Mouse (Mus musculus): Measurements from ENCODE around the gene Zfp472. TPM values are rescaled to one million over a fixed set of nuclear protein-coding genes. Genes with fewer than 3 reads are reported as not detected.
A peak's percentile ranks its signal among the peaks of the same experiment; 100 is the strongest.

The Zfp472 gene
- polyA plus RNA-seq (2012; rRNA removed), result 0.18 and 0.25 TPM in 2 replicates

- peaks cover 9% of the 10 kb centered on the region for H3K4me1 ChIP-seq (ENCODE audit: control insufficient read depth, insufficient read depth, insufficient read length, low read length)
- H3K27ac ChIP-seq (ENCODE audit: insufficient read depth, low read depth, low read length), result peak within 1 kb of the TSS; percentile 86
- peak within 1 kb of the TSS; percentile 92 for H3K4me3 ChIP-seq (ENCODE audit: low read depth, low read length)
- no peaks in the 10 kb centered on the region for H3K27me3 ChIP-seq (ENCODE audit: control insufficient read depth, insufficient read depth, low read length)
- TF ChIP-seq CTCF (IDR thresholded peaks at IDR 0.05; ENCODE audit: extremely low read depth, insufficient read length, insufficient replicate concordance, low read depth, low read length) (no peak), POLR2A (IDR thresholded peaks at IDR 0.05; ENCODE audit: low read depth, low read length) (peak; percentile 48; the same call in 1 of the 2 replicates)
- H3K36me3 ChIP-seq (ENCODE audit: control insufficient read depth, insufficient read depth, low read length), result no peaks in the 10 kb centered on the region
- under 1% methylated on average over 33 of the region's 33 CpGs for WGBS
Measured at GRCm38 (mm10) chr17:32965623-32966290, at the start of gene Zfp472. Zfp472 (plus strand) TSS chr17:32965814.

- WGBS, result 29% methylated on average over 1 of the region's 1 CpGs
- peak overlapping the region; percentile 89 for H3K27ac ChIP-seq (ENCODE audit: insufficient read depth, low read depth, low read length)
- no peaks in the 10 kb centered on the region for H3K27me3 ChIP-seq (ENCODE audit: control insufficient read depth, insufficient read depth, low read length)
- TF ChIP-seq POLR2A (IDR thresholded peaks at IDR 0.05; ENCODE audit: low read depth, low read length) (no peak; the same call in 1 of the 2 replicates), CTCF (IDR thresholded peaks at IDR 0.05; ENCODE audit: extremely low read depth, insufficient read length, insufficient replicate concordance, low read depth, low read length) (no peak)
- peaks cover 32% of the 10 kb centered on the region; the same call in 1 of the 2 replicates for H3K4me1 ChIP-seq (ENCODE audit: control insufficient read depth, insufficient read depth, insufficient read length, low read length)
- peak overlapping the region; percentile 59 for H3K4me3 ChIP-seq (ENCODE audit: low read depth, low read length)
- peaks cover 30% of the 10 kb centered on the region for H3K36me3 ChIP-seq (ENCODE audit: control insufficient read depth, insufficient read depth, low read length)
Measured at GRCm38 (mm10) chr17:32916075-32916474, 49.5 kb upstream of the Zfp472 start.

- peaks cover 26% of the 10 kb centered on the region; the same call in 1 of the 2 replicates for H3K4me1 ChIP-seq (ENCODE audit: control insufficient read depth, insufficient read depth, insufficient read length, low read length)
- peaks cover 19% of the 10 kb centered on the region for H3K36me3 ChIP-seq (ENCODE audit: control insufficient read depth, insufficient read depth, low read length)
- 28% methylated on average over 2 of the region's 2 CpGs for WGBS
- no peaks in the 10 kb centered on the region for H3K27me3 ChIP-seq (ENCODE audit: control insufficient read depth, insufficient read depth, low read length)
- TF ChIP-seq POLR2A (IDR thresholded peaks at IDR 0.05; ENCODE audit: low read depth, low read length) (peak; percentile 93; the same call in 1 of the 2 replicates), CTCF (IDR thresholded peaks at IDR 0.05; ENCODE audit: extremely low read depth, insufficient read length, insufficient replicate concordance, low read depth, low read length) (no peak)
- H3K4me3 ChIP-seq (ENCODE audit: low read depth, low read length), result peak within 1 kb of the TSS; percentile 57
- peak within 1 kb of the TSS; percentile 89 for H3K27ac ChIP-seq (ENCODE audit: insufficient read depth, low read depth, low read length)
Measured at GRCm38 (mm10) chr17:32917131-32917530, 48.5 kb upstream of the Zfp472 start, which contains the start of gene Cyp4f14. Cyp4f14 (minus strand) TSS chr17:32917342.

GRCm38 (mm10) chr17:32919123-32919522, 46.5 kb upstream of the Zfp472 start:
- TF ChIP-seq POLR2A (IDR thresholded peaks at IDR 0.05; ENCODE audit: low read depth, low read length), result no peak
- TF ChIP-seq CTCF (IDR thresholded peaks at IDR 0.05; ENCODE audit: extremely low read depth, insufficient read length, insufficient replicate concordance, low read depth, low read length), result no peak
- Histone ChIP-seq H3K27ac (ENCODE audit: insufficient read depth, low read depth, low read length) (peak overlapping the region; percentile 98), H3K36me3 (ENCODE audit: control insufficient read depth, insufficient read depth, low read length) (peaks cover 6% of the 10 kb centered on the region), H3K4me1 (ENCODE audit: control insufficient read depth, insufficient read depth, insufficient read length, low read length) (peaks cover 28% of the 10 kb centered on the region; the same call in 1 of the 2 replicates), H3K4me3 (ENCODE audit: low read depth, low read length) (no peak overlapping the region), H3K27me3 (ENCODE audit: control insufficient read depth, insufficient read depth, low read length) (no peaks in the 10 kb centered on the region)
- 23% methylated on average over 2 of the region's 2 CpGs for WGBS

- no peak overlapping the region for H3K4me3 ChIP-seq (ENCODE audit: low read depth, low read length)
- peak overlapping the region; percentile 79; the same call in 1 of the 2 replicates for H3K27ac ChIP-seq (ENCODE audit: insufficient read depth, low read depth, low read length)
- TF ChIP-seq CTCF (IDR thresholded peaks at IDR 0.05; ENCODE audit: extremely low read depth, insufficient read length, insufficient replicate concordance, low read depth, low read length) (no peak), POLR2A (IDR thresholded peaks at IDR 0.05; ENCODE audit: low read depth, low read length) (no peak)
- peaks cover 47% of the 10 kb centered on the region for H3K4me1 ChIP-seq (ENCODE audit: control insufficient read depth, insufficient read depth, insufficient read length, low read length)
- peaks cover 2% of the 10 kb centered on the region; the same call in 1 of the 2 replicates for H3K36me3 ChIP-seq (ENCODE audit: control insufficient read depth, insufficient read depth, low read length)
- H3K27me3 ChIP-seq (ENCODE audit: control insufficient read depth, insufficient read depth, low read length), result no peaks in the 10 kb centered on the region
- 88% methylated on average over 1 of the region's 1 CpGs for WGBS
Measured at GRCm38 (mm10) chr17:32923681-32924080, 41.9 kb upstream of the Zfp472 start.

- peak overlapping the region; percentile 100 for H3K27ac ChIP-seq (ENCODE audit: insufficient read depth, low read depth, low read length)
- H3K27me3 ChIP-seq (ENCODE audit: control insufficient read depth, insufficient read depth, low read length), result no peaks in the 10 kb centered on the region
- peak; percentile 67 for TF ChIP-seq POLR2A (IDR thresholded peaks at IDR 0.05; ENCODE audit: low read depth, low read length)
- no peak for TF ChIP-seq CTCF (IDR thresholded peaks at IDR 0.05; ENCODE audit: extremely low read depth, insufficient read length, insufficient replicate concordance, low read depth, low read length)
- WGBS, result 10% methylated on average over 32 of the region's 32 CpGs
- peaks cover 2% of the 10 kb centered on the region; the same call in 1 of the 2 replicates for H3K36me3 ChIP-seq (ENCODE audit: control insufficient read depth, insufficient read depth, low read length)
- peak overlapping the region; percentile 67 for H3K4me3 ChIP-seq (ENCODE audit: low read depth, low read length)
- peaks cover 48% of the 10 kb centered on the region for H3K4me1 ChIP-seq (ENCODE audit: control insufficient read depth, insufficient read depth, insufficient read length, low read length)
Measured at GRCm38 (mm10) chr17:32924658-32925312, 40.8 kb upstream of the Zfp472 start.

- 31% methylated on average over 5 of the region's 5 CpGs for WGBS
- no peak overlapping the region for H3K4me3 ChIP-seq (ENCODE audit: low read depth, low read length)
- TF ChIP-seq CTCF (IDR thresholded peaks at IDR 0.05; ENCODE audit: extremely low read depth, insufficient read length, insufficient replicate concordance, low read depth, low read length) (no peak), POLR2A (IDR thresholded peaks at IDR 0.05; ENCODE audit: low read depth, low read length) (no peak)
- peaks cover 2% of the 10 kb centered on the region; the same call in 1 of the 2 replicates for H3K36me3 ChIP-seq (ENCODE audit: control insufficient read depth, insufficient read depth, low read length)
- peak overlapping the region; percentile 96 for H3K27ac ChIP-seq (ENCODE audit: insufficient read depth, low read depth, low read length)
- peaks cover 46% of the 10 kb centered on the region for H3K4me1 ChIP-seq (ENCODE audit: control insufficient read depth, insufficient read depth, insufficient read length, low read length)
- no peaks in the 10 kb centered on the region for H3K27me3 ChIP-seq (ENCODE audit: control insufficient read depth, insufficient read depth, low read length)
Measured at GRCm38 (mm10) chr17:32927803-32928202, 37.8 kb upstream of the Zfp472 start.
